Mouse (Mus musculus): ENCODE measurements around the gene Gm8356. TPM values are rescaled to one million over a fixed set of nuclear protein-coding genes. Genes with fewer than 3 reads are reported as not detected.
"Not testable (repeated sequence)": the region's sequence is repeated elsewhere in the genome, so short reads cannot be mapped to it uniquely, and the experiment has no call there.

Gm8356 gene
- total RNA-seq (2021) (not detected), polyA plus RNA-seq (2012; rRNA removed) (not detected in 2 replicates)
- long read RNA-seq: 0 reads

- DNase-seq; H3K4me1 ChIP-seq (ENCODE audit: control insufficient read depth, insufficient read depth, low read length); H3K9ac ChIP-seq (ENCODE audit: low read depth, low read length); H3K79me2 ChIP-seq (replicated peaks; ENCODE audit: control insufficient read depth, insufficient read depth, low read length); H3K4me3 ChIP-seq; H3K27me3 ChIP-seq (ENCODE audit: control insufficient read depth, insufficient read depth, low read length); H3K27ac ChIP-seq; intact Hi-C loops (cut with DNase I); H3K36me3 ChIP-seq (ENCODE audit: control insufficient read depth, insufficient read depth, low read length): not testable (repeated sequence)
- 29% methylated on average over 1 of the region's 2 CpGs for WGBS
These were observed at the start of gene Gm8356 for GRCm38 (mm10) chr14:6537190-6537589. Gene Gm8356 (minus strand): TSS chr14:6537290.

GRCm38 (mm10) chr14:6486331-6486730 is 50.8 kb downstream of the Gm8356 start:
- 27% methylated on average over 1 of the region's 1 CpGs for WGBS
- H3K4me3 ChIP-seq; intact Hi-C loops (cut with DNase I): not testable (repeated sequence)

GRCm38 (mm10) chr14:6485541-6485940 is 51.5 kb downstream of the Gm8356 start:
- H3K27ac ChIP-seq; H3K79me2 ChIP-seq (replicated peaks; ENCODE audit: control insufficient read depth, insufficient read depth, low read length); H3K4me1 ChIP-seq (ENCODE audit: control insufficient read depth, insufficient read depth, low read length); H3K36me3 ChIP-seq (ENCODE audit: control insufficient read depth, insufficient read depth, low read length); H3K9ac ChIP-seq (ENCODE audit: low read depth, low read length); DNase-seq; H3K27me3 ChIP-seq (ENCODE audit: control insufficient read depth, insufficient read depth, low read length); H3K4me3 ChIP-seq; intact Hi-C loops (cut with DNase I): not testable (repeated sequence)
- WGBS: 46% methylated on average over 1 of the region's 1 CpGs

More at GRCm38 (mm10) chr14:6486331-6486730, 50.8 kb downstream of the Gm8356 start:
- DNase-seq; H3K27me3 ChIP-seq (ENCODE audit: control insufficient read depth, insufficient read depth, low read length); H3K27ac ChIP-seq; H3K9ac ChIP-seq (ENCODE audit: low read depth, low read length); H3K4me1 ChIP-seq (ENCODE audit: control insufficient read depth, insufficient read depth, low read length); H3K79me2 ChIP-seq (replicated peaks; ENCODE audit: control insufficient read depth, insufficient read depth, low read length); H3K36me3 ChIP-seq (ENCODE audit: control insufficient read depth, insufficient read depth, low read length): not testable (repeated sequence)

- DNase-seq; H3K79me2 ChIP-seq (replicated peaks; ENCODE audit: control insufficient read depth, insufficient read depth, low read length); H3K4me3 ChIP-seq; H3K4me1 ChIP-seq (ENCODE audit: control insufficient read depth, insufficient read depth, low read length); H3K36me3 ChIP-seq (ENCODE audit: control insufficient read depth, insufficient read depth, low read length); H3K27me3 ChIP-seq (ENCODE audit: control insufficient read depth, insufficient read depth, low read length); H3K9ac ChIP-seq (ENCODE audit: low read depth, low read length); H3K27ac ChIP-seq; intact Hi-C loops (cut with DNase I): not testable (repeated sequence)
- WGBS: 70% methylated on average over 8 of the region's 8 CpGs
These were observed 55.0 kb downstream of the Gm8356 start for GRCm38 (mm10) chr14:6482126-6482525.

Other genes starting within 250 kb of the Gm8356 start
- not detected for gene Gm21103, start 232.4 kb downstream of the Gm8356 start, total RNA-seq (2021)
- not detected in 2 replicates for gene Gm21103, start 232.4 kb downstream of the Gm8356 start, polyA plus RNA-seq (2012; rRNA removed)
- gene Gm3618, start 193.6 kb downstream of the Gm8356 start, total RNA-seq (2021): not detected
- not detected in 2 replicates for gene Gm3618, start 193.6 kb downstream of the Gm8356 start, polyA plus RNA-seq (2012; rRNA removed)
- gene Gm16440, start 147.0 kb downstream of the Gm8356 start, total RNA-seq (2021): not detected
- not detected in 2 replicates for gene Gm16440, start 147.0 kb downstream of the Gm8356 start, polyA plus RNA-seq (2012; rRNA removed)
- gene Gm3591, start 124.8 kb downstream of the Gm8356 start, total RNA-seq (2021): under 1 TPM in 1 of 2 experiments, not detected in 1; 0.60 TPM
- 0.29 and 0.90 TPM in 2 replicates for gene Gm3591, start 124.8 kb downstream of the Gm8356 start, polyA plus RNA-seq (2012; rRNA removed)
- gene Gm3594, start 92.7 kb downstream of the Gm8356 start, total RNA-seq (2021): not detected
- not detected in 2 replicates for gene Gm3594, start 92.7 kb downstream of the Gm8356 start, polyA plus RNA-seq (2012; rRNA removed)
- under 1 TPM in 1 of 2 experiments, not detected in 1; 0.25 TPM for gene Gm3629, start 53.3 kb upstream of the Gm8356 start, total RNA-seq (2021)
- not detected in 2 replicates for gene Gm3629, start 53.3 kb upstream of the Gm8356 start, polyA plus RNA-seq (2012; rRNA removed)
- gene Gm3460, start 85.1 kb upstream of the Gm8356 start, total RNA-seq (2021): not detected
- not detected in 2 replicates for gene Gm3460, start 85.1 kb upstream of the Gm8356 start, polyA plus RNA-seq (2012; rRNA removed)
- not detected for gene Gm10251, start 146.9 kb upstream of the Gm8356 start, total RNA-seq (2021)
- gene Gm10251, start 146.9 kb upstream of the Gm8356 start, polyA plus RNA-seq (2012; rRNA removed): not detected in 2 replicates
- gene Gm8050, start 183.0 kb upstream of the Gm8356 start, total RNA-seq (2021): not detected
- gene Gm8050, start 183.0 kb upstream of the Gm8356 start, polyA plus RNA-seq (2012; rRNA removed): not detected in 2 replicates
- gene Gm3636, start 205.0 kb upstream of the Gm8356 start, total RNA-seq (2021): under 1 TPM in 1 of 2 experiments, not detected in 1; 0.32 TPM
- gene Gm3636, start 205.0 kb upstream of the Gm8356 start, polyA plus RNA-seq (2012; rRNA removed): 0.15 and 0.76 TPM in 2 replicates
- not detected for gene Gm8362, start 237.1 kb upstream of the Gm8356 start, total RNA-seq (2021)
- gene Gm8362, start 237.1 kb upstream of the Gm8356 start, polyA plus RNA-seq (2012; rRNA removed): not detected in 2 replicates